Mouse (Mus musculus): Measurements from ENCODE around the gene Cutal.

Cutal gene

DNA sequence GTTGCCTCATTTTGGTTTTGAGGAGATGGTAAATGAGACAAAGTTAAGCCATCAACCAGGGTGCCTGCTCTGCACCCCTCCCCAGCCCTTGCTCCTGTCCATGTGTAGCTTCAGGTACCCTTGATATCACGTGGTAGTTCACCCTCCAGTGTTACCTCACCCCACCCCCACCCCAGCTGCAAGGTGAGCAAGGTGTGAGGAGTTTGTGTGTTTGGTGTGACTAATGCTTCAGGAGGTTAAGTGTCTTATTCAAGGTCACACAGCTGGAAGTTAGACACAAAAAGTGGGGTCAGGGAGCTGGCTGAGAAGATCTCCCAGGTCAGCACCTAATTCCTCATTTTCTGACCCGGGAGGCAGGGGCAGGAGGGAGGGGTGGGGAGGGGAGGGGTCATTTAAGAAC, 48.5 kb downstream of the Cutal start:
- no peak for DNase-seq

- no peak for DNase-seq
These were observed 53.1 kb downstream of the Cutal start for GRCm38 (mm10) chr2:34927320-34927719.

DNA sequence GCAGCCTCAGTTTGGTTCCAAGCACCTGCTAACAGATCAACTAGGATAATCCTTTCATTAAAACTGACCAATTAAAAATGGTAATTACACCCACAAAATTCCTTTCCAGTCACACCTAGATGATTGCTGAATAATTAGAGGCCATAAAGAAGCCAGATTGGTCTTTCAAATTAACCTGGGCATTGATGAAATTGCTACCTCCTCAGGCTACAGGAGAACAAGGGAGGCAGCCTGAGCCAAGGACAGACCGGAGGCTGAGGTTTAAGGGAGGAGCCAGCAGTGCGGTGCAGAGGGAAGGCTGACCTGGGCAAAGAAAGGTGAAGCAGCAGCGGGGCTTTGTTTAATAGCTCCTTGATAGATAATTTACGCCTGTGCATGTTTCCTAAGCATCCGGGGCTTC, 63.3 kb downstream of the Cutal start:
- DNase-seq, result no peak

DNA sequence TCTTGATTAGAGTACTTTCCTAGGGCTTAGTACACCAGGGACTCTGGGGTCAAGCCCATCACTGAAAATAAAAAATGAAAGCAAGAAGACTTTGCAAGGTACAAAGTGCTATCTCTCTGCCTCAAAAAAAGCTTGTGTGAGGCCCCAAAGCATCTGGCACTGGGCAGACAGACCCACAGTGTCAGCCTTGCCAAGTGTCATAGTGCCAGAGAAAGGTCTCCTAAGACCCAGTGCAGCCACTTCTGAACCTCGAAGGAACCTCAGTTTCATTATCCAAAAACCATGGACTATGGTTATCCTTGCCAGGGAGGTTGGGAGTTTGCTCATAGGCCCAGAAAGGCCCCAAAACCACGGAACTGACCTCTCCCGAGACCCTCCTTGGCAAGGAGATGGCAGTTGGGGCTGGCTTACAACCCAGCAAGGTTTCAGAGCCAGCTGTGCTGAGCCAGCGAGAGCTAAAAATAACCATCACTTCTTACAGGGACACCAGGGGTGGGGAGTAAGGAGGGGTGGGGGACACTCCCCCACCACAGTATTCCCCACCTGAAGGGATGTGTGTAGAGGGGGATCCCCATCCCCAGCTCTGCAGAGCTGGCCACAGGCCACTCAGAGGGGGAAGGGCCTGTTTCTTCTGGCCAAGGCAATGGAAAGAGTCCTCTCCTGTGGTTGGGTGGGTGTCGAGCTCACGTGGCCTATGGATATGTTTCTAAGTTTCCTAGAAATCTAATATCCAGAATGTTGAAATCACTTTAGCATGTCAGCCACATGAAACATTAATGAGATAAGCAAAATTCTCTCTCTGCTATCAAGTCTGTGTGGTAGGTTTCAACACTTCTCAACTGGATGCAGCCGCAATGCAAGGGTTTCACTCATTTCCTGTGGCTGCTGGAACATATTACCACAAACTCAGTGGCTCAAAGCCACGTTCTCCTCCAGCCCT, 64.3 kb downstream of the Cutal start:
- peak; percentile 21 for DNase-seq

DNA sequence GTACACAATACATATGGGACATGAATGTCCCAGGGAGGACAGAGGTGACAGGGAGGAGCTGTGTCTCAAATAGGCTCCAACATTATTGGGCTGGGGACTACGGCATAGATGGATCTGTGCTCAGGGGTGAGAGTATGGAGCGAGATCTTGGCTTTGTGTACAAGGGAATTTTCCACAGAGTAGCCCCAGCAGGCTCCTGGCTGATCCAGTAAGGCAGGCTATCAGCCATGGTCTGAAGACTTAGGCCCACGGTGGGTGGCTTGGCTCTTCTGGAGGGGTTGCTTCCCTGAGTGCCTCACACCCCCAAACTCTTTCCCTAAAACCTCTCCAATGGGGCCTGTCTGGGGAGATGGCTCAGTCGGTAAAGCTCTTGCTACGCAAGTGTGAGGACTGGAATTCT, 66.0 kb downstream of the Cutal start:
- DNase-seq, result no peak

- no peak for DNase-seq
These were observed 67.0 kb downstream of the Cutal start for GRCm38 (mm10) chr2:34941061-34941675.
